Comparison of ENCODE assay signal across 25 mouse cellular contexts in genomic region chr13:30691441-30692292, GRCm38 (mm10). TPM values are rescaled to one million over a fixed set of nuclear protein-coding genes. Genes with fewer than 3 reads are reported as not detected.
DNase-seq lines count a peak whose midpoint lies in the region; ATAC-seq and TF ChIP-seq lines count a peak whose summit lies in the region.
"Had no signal": no experiment of that assay in that cellular context is flagged by ENCODE, and none has a peak within 500 bp of the region (broad histone marks: within the 10 kb centered on the region; RNA-seq: fewer than 3 reads in every experiment).

No protein-coding gene starts in this region.

- TF ChIP-seq CTCF in liver, adult 2 months (IDR thresholded peaks at IDR 0.05; ENCODE audit: low read depth, low read length): no peak
- no peak for TF ChIP-seq CTCF in cortical plate, adult 2 months (IDR thresholded peaks at IDR 0.05; ENCODE audit: extremely low read depth, insufficient read depth, low read length)

- no peaks in the 10 kb centered on the region for H3K27me3 ChIP-seq in liver, adult 2 months (ENCODE audit: control insufficient read depth, insufficient read depth, low read length)
- H3K27me3 ChIP-seq in heart, embryonic 12.5 days (replicated peaks): no peaks in the 10 kb centered on the region
- H3K27me3 ChIP-seq: kidney, embryonic 15.5 days; liver, embryonic 15.5 days; midbrain, embryonic 12.5 days; neural tube, embryonic 12.5 days had no signal

- WGBS in liver, adult 2 months: 75% methylated on average over 9 of the region's 9 CpGs
- 81% methylated on average over 9 of the region's 9 CpGs for WGBS in heart, embryonic 12.5 days

- no peak overlapping the region for H3K4me3 ChIP-seq in liver, adult 2 months (ENCODE audit: insufficient read depth, low read depth, low read length)
- H3K4me3 ChIP-seq in cortical plate, adult 2 months (ENCODE audit: insufficient read depth, low read length): no peak overlapping the region
- no peak overlapping the region for H3K4me3 ChIP-seq in heart, embryonic 12.5 days
- H3K4me3 ChIP-seq: heart, adult 2 months; kidney, embryonic 15.5 days; liver, embryonic 15.5 days; midbrain, embryonic 12.5 days; neural tube, embryonic 12.5 days had no signal

- no peaks in the 10 kb centered on the region for H3K9me3 ChIP-seq in heart, embryonic 12.5 days (replicated peaks)
- H3K9me3 ChIP-seq: kidney, embryonic 15.5 days; liver, embryonic 15.5 days; midbrain, embryonic 12.5 days; neural tube, embryonic 12.5 days had no signal

- no peak for DNase-seq in frontal cortex, postnatal 14 days (ENCODE audit: low spot score in 2 of 2)
- DNase-seq in liver, adult 2 months (ENCODE audit: extremely low read depth, low read depth, low spot score): peak; percentile 26
- DNase-seq in liver (no peak), 3T3-L1 (ENCODE audit: low read depth, low spot score) (peak; percentile 21)
- DNase-seq in urinary bladder, postnatal 36 days (ENCODE audit: low spot score in 2 of 2): no peak
- DNase-seq: adrenal gland, postnatal 10 days; cerebellum, adult 9-10 months; gastrocnemius, postnatal 36 days; heart, adult 2 months; kidney, adult 11 months; kidney, postnatal 36 days; layer of hippocampus, postnatal 36 days; right cerebral cortex, postnatal 14 days; spleen, adult 18-20 months; thymus, postnatal 25 days had no signal

- H3K27ac ChIP-seq in liver, adult 2 months (replicated peaks; ENCODE audit: insufficient read depth, low read depth, low read length): no peak overlapping the region
- 0 out of 2 replicates have a peak overlapping the region, but pooled peaks have one; percentile 9 for H3K27ac ChIP-seq in cortical plate, adult 2 months (ENCODE audit: insufficient read depth, low read length)
- no peak overlapping the region for H3K27ac ChIP-seq in heart, embryonic 12.5 days (ENCODE audit: poor library complexity, severe bottlenecking)
- H3K27ac ChIP-seq: heart, adult 2 months; kidney, embryonic 15.5 days; liver, embryonic 15.5 days; midbrain, embryonic 12.5 days; neural tube, embryonic 12.5 days had no signal

- H3K9ac ChIP-seq in liver, adult 2 months (ENCODE audit: low read depth, low read length): no peak overlapping the region
- H3K9ac ChIP-seq in heart, embryonic 12.5 days: no peak overlapping the region
- H3K9ac ChIP-seq: kidney, embryonic 15.5 days; liver, embryonic 15.5 days; midbrain, embryonic 12.5 days; neural tube, embryonic 12.5 days had no signal

- peaks cover 3% of the 10 kb centered on the region for H3K4me1 ChIP-seq in liver, adult 2 months (ENCODE audit: control insufficient read depth, insufficient read depth, low read length)
- H3K4me1 ChIP-seq in cortical plate, adult 2 months (ENCODE audit: control insufficient read depth, insufficient read depth, low read length): peaks cover 11% of the 10 kb centered on the region
- no peaks in the 10 kb centered on the region for H3K4me1 ChIP-seq in heart, embryonic 12.5 days (replicated peaks)
- H3K4me1 ChIP-seq: kidney, embryonic 15.5 days; liver, embryonic 15.5 days; midbrain, embryonic 12.5 days; neural tube, embryonic 12.5 days had no signal

- H3K36me3 ChIP-seq in liver, adult 2 months (ENCODE audit: control insufficient read depth, insufficient read depth, low read length): peaks cover 2% of the 10 kb centered on the region; the same call in 1 of the 2 replicates
- H3K36me3 ChIP-seq in heart, embryonic 12.5 days: no peaks in the 10 kb centered on the region
- H3K36me3 ChIP-seq: kidney, embryonic 15.5 days; liver, embryonic 15.5 days; midbrain, embryonic 12.5 days; neural tube, embryonic 12.5 days had no signal

- no peak overlapping the region for H3K4me2 ChIP-seq in heart, embryonic 12.5 days
- H3K4me2 ChIP-seq: kidney, embryonic 15.5 days; liver, embryonic 15.5 days; midbrain, embryonic 12.5 days; neural tube, embryonic 12.5 days had no signal

- TF ChIP-seq POLR2A in liver, adult 2 months (IDR thresholded peaks at IDR 0.05; ENCODE audit: extremely low read depth, insufficient read depth, low read length): no peak
- TF ChIP-seq POLR2A in cortical plate, adult 2 months (IDR thresholded peaks at IDR 0.05; ENCODE audit: extremely low read depth, insufficient read depth, low read length): no peak

- no peaks in the 10 kb centered on the region for H3K79me2 ChIP-seq in liver, adult 2 months (ENCODE audit: control insufficient read depth, insufficient read depth, low read length)

- ATAC-seq in frontal cortex, adult (ENCODE audit: low TSS enrichment): 0 out of 2 replicates have a peak, but pooled peaks have one; percentile 8
- ATAC-seq in heart, embryonic 12.5 days (ENCODE audit: insufficient number of reproducible peaks, low FRiP score): no peak
- ATAC-seq: activated CD4-positive, CD25-positive, alpha-beta regulatory T cell, adult 4 months; forebrain, embryonic 14.5 days had no signal

RNA-seq across cellular contexts. Expression of gene Dusp22, which starts 31.9 kb away (rescaled TPM):
- 14.5 and 15.8 TPM in 2 replicates for total RNA-seq in liver, adult 2 months (2014; rRNA removed)
- polyA plus RNA-seq in liver, adult 2 months (2012; rRNA removed): 11.1 and 15.2 TPM in 2 replicates
- 32.8 and 35.8 TPM in 2 replicates for polyA plus RNA-seq in cortical plate, adult 2 months (2012; rRNA removed)
- polyA plus RNA-seq in heart, embryonic 12.5 days (2016; fragmentation: Nextera tagmentation; extraction: Ambion mirVana): 18.8 and 18.9 TPM in 2 replicates
- total RNA-seq: MEL had no signal

RNA-seq across cellular contexts. Expression of gene Irf4, which starts 57.4 kb away (rescaled TPM):
- 0.28 and 0.74 TPM in 2 replicates for total RNA-seq in liver, adult 2 months (2014; rRNA removed)
- 0.11 and 0.27 TPM in 2 replicates for polyA plus RNA-seq in liver, adult 2 months (2012; rRNA removed)
- 0.25 and 0.30 TPM in 2 replicates for polyA plus RNA-seq in cortical plate, adult 2 months (2012; rRNA removed)
- 0.09 TPM in 1 of 2 replicates, not detected in the other for polyA plus RNA-seq in heart, embryonic 12.5 days (2016; fragmentation: Nextera tagmentation; extraction: Ambion mirVana)
- total RNA-seq: MEL had no signal

Comparison
In these comparisons a context has a peak if more than half of its experiments do, and no peak if none do; other contexts are left out.
1. DNase-seq: peak in liver, adult 2 months (single experiment) and 3T3-L1 (single experiment); none in frontal cortex, postnatal 14 days (0 of 2), liver (single experiment) and urinary bladder, postnatal 36 days (0 of 2).